Mouse (Mus musculus) retina, embryonic 14.5 days (tissue): ENCODE measurements at regions not wholly inside any gene's neighbourhood (a gene's known extent, or its start where the extent isn't known, plus 50 kb on each side); places are given as distances from the start of the nearest gene placed in this dataset.

Source experiments
- DNase-seq: peaks from one replicate; pipeline ENCODE4 v3.0.0-alpha.2; 2015; ENCODE audit warnings: low spot score

DNA sequence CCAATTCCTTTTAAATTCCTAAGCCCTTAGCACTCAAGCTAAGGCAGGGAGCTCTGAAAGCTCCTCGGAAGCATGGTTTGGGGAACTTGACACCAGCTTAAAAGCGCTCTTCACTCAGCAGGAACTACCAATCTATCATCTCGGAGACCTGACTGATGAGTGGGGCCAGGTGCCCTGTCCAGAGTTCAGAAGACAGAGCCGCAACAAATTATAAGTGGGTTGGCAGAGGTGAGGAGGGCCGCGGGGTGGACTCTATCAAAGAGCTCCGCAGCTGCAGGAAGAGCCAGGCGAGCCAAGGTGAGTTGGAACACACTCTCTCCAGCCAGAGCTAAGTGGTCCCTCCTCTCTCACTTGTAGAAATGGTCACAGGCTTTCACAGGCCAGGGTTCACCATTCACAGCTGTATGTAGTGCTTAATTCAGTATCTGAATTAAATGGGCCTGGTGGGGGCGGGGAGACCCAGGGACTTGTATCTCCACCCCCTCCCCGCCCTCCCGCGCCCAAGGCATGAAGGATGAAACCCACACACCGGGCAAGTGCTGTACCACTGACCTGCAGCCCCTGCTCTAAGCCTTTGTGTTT, 180.8 kb downstream of the Stim2 start:
- DNase-seq: no peak

DNA sequence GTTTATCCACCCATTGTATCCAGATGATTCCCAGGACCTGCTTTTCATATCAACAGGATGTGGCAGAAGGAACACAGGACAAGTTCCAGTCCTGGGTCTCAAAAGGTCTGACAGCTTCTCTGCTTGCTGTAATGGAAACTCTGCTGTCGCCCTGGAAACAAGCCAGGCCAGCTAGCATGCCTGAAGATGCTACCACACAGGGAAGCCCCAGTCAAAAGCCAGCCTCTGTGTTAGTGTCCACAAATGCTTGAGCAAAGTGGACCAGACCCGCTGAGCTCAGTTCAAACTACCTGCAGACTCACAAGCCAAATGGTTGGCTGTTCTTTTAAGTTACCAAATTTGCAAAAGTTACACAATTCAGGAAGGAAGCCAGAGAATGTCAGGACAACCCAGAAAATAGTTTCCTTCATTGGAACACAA, 181.9 kb downstream of the Stim2 start:
- peak; percentile 44 for DNase-seq

DNA sequence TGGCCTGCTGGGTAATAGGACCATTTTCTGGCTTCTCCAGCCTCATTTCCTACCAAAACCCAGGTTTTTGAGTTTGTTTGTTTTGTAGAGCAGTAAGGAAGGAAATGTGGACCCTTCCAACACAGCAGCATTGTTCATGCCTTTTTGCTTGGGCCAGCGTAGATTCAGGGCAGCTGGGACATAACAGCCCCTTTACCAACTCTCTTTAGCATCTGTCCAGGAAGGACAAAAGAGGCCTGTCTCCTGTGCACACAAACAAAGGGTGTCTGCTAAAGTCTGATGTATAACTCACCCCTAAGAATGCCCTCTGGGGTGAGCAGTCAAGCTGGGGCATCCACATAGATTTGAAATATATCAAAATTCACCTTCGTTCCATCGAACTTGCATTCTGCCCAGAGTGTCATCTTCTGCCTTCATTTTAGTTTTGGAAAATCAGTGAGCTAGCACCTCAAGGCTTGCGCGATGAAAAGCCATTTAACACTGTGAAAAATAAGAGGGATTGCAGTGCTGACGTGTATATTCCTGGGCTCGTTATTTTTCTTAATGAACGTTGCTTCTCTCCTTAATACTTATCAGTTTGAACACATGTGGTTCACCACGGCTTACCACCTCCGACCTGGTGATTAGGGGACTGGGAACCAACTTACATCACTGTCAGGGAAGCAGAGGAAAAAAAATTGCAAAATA, 182.5 kb downstream of the Stim2 start:
- DNase-seq: peak; percentile 33

DNA sequence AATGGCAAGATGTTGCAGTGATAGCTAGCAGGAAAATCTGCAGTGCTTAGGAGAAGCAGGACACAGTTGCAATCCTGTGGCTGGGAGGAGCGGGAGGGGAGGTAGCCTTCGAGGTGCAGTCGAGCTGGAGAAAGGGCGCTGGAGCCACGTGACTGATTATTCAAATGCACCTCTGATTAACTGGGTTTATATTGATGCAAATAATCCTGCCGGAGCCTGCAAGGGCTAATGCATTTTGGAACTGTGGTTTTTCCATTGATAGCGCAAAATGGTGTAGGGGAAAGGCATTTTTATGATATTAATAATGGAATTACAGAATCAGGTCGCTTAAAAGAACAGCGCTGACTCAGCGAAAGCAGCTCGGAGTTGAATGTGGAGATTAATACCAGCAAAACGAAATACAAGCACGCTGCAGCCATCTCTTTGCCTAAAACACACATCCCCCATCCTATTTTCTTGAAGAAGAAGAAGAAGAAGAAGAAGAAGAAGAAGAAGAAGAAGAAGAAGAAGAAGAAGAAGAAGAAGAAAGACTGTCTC, 183.1 kb downstream of the Stim2 start:
- DNase-seq: peak; percentile 59

DNA sequence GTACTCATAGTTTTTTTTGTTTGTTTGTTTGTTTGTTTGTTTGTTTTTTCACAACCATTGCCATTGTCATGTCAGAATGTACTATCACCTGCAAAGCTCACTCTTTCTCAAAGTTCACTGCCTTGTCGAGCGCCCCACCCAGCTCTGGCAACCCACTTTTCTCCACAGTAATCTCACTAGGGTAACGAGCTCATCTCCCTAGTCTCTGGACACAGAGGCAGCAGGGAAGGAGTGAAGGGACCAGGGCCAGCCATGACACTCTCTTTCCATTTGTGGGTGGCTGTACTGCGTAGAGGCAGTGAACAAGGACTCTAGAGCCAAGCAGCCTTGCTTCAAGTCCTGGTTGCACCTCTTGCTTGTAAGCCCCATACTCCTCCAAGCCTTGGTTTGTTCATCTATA, 184.5 kb downstream of the Stim2 start:
- DNase-seq: no peak

DNA sequence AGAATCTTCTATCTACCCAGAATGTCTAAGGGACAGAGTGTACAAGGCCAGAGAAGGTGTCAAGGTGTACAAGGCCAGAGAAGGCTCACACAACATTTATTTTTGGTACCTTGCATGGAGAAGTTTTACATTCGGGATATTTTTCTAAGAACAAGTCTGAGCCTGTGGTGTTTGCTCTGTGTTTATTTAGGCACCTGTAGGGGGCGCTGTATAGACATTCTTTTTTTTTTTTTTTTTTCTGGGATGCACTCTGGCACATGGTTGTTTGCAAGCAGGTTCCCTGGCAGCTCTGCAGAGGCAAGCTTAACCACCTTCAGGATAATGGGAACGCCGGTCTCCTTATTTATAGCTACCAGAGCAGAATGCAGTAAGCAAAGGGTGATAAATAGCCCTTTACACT, 187.4 kb downstream of the Stim2 start:
- peak; percentile 31 for DNase-seq

DNA sequence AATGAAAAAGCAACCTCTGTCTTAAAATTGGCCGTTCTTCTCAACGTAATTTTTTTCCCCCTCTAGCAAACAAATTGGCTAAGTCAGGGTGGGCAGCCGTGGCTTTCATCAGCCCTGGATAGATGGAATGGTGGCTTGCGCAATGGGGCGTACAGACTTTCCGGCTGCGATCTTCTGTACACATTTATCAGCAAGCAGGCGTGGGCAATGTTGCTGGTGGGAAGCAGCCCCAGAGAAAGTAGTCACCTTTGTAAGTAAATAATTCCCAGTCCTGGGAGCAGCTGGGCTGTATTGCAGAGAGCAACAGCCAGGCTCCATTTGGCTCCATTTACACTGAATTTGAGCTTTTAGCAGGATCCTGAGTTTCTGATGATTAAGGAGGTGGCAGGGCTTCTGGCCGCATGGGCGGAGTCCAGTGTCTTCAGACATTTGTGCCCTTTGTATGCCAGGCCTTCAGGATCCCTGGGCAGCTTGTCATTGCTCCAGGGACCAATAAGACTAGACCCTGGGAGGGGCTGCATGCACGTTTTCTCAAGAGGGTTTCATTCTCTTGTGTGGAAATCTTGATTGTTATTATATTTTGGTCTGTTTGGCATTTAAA, 187.9 kb downstream of the Stim2 start:
- DNase-seq: peak; percentile 16

DNA sequence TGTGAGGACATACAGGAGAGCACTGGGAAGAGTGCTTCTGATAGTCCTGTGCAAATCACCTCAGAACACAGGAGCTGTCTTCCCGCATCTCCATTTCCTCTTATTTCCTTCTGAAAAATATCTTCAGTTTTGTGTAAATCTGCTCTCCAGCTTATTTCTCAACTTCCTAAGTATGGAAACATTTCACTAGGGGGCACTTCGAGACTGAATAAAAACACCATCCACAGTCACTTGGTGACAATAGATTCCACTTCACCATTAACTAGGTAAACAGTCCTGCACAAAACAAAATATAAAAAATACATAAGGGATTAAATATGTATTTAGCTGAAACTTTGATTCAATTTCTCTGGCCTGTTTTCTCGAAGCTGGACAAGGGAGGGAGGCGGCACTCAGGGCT, 193.4 kb downstream of the Stim2 start:
- DNase-seq: peak; percentile 61

DNA sequence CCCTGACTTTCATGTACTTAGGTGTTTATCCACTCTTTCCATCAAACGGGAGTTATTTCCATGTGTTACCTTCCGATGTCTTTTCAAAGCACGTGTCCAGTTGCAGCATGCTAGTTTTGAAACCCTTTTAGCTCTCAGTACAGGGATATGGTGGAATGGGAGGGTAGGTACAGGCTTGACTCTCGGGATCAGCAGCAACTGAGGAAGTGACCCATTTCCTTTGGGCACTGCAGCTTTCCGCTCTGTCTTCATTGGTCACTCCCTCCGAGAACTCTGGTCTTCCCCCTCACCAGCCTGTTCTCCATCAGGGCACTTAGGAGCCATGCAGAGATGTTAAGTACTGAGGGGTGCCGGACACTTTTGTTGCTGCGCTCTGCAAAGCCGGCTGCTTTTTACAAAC, 196.5 kb downstream of the Stim2 start:
- no peak for DNase-seq

DNA sequence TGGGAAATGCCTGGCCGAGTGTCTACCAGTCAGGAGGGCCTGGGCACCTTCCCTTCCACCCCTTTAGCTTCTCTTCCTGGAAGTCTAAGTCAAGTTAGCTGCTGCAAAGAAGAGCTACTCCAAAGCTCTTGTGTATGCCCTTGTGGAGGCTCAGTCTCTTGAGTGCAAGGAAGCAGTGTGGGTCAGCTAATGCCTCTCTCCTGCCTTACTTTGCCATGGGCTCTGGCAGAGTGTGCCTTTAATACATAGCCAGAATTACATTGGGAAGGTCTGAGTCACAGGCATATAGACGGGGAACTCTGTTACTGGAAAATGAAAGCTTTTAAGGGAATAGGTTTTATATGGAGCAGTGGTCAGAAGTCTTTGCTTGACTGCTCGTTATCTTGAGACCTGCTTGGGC, 201.7 kb downstream of the Stim2 start:
- DNase-seq: no peak

DNA sequence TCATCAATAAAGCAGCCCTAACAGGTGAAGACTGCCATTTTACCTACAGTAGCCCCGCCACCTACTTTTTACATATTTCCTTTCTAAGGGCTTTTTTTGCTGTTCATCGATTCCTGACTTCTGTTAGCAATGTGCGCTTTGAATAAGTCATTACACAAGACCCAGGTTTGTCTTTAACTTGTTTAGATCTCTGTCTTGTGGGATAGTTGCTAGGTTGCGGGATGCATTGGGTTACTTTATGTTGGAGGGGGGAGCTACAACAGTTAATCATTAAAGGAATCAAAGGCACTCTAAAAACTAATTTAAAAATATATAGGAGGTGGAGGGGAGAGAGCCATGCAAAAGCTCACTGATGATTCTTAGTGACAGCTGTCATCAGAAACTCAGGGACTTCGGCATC, 202.3 kb downstream of the Stim2 start:
- no peak for DNase-seq

DNA sequence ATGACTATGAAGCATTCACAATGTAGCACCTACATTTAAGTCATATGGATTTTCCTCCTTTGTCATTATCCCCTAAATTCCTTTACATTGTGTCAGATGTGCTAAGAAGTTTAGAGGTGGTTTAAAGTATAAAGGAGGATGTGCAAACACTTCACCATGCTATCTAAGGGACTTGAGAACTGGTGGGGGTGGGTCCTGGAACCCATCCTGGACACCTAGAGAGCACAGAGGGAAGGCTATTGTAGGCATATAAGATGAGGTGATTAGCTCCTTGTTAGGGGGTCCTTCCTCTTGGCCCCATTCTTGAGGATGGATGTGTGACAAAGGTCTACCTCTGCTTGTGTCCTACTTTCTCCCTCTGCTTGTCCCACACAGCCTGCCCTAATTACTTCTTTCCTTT, 213.2 kb downstream of the Stim2 start:
- peak; percentile 27 for DNase-seq

DNA sequence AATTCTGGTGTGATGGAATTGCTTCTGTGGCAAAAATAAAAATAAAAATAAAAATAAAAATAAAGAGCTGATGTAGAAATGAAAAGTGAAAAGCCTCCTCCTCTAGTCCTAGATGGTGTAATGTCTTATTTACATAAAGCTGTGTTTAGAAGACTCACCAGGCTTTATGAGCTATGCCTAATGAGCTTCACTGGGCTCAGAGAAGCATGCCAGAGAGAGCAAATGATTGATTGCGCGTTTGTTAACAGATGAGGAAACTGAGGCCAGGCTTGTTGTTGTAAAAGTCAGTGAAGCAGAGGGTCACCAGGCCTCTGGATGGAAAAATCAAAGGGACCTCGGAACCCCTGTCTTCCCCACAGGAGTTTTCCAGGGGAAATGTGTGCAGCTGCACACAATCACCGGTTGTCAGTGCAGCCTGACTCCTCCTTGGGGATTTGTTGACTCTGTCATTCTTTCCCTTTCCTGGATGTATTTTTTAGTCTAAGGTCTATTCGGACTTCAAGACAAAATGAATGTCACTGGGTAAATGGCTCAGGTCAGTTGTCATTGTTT, 213.8 kb downstream of the Stim2 start:
- DNase-seq: no peak

DNA sequence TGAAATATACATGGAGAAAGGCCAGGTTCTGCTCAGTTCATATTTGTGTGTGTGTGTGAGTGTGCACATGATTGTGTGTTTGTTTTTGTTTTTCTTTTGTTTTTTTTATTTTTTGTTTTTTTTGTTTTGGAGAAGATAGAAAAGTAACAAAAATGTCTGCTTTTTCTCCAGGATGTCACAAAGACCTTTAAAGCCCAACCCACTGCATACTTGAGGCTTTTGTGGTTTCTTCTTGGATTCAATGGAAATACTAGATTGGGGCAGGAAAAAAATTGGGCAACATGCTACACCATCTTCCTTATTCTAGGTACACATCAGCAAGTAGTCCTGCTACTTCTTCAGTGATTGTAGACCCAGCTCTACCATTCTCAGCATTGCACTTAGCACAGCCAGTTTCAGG, 226.7 kb downstream of the Stim2 start:
- no peak for DNase-seq

DNA sequence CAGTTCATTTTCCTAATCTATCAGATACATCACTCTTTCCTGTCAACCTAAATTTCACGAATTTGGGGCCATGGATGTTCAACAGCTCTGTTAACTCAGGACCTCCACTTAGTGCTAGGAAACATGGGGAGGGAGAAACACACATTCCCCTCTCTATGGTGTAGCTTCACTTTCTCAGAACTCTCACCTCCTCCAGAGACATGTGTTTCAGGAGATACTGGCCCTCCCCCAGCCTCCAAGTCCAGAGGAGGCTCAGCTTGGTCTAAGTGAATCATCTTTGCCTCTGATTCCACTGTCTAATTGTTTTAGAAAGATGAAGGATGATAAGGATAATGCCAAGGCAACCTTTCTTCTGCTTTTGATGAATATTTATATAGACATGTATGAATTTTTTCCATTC, 236.3 kb downstream of the Stim2 start:
- no peak for DNase-seq

DNA sequence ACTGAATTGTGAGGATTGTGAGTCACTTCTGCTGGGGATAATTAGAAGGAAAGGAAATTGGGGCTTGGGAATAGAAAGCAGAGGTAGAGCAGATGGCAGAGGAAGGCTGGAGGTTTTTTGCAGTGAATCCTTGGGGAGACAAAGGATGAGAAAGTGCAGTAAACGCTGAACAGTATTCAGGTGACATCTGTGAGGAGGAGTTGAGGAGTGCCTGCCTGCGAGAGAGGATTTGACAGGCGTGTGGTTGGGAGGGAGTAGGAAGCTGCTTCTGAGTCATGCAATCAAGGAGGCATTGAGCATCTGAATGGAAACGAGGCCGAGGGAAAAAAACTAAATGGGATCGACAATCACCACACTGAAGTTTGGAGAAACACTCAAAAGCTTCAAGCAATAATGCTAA, 236.9 kb downstream of the Stim2 start:
- peak; percentile 1 for DNase-seq

DNA sequence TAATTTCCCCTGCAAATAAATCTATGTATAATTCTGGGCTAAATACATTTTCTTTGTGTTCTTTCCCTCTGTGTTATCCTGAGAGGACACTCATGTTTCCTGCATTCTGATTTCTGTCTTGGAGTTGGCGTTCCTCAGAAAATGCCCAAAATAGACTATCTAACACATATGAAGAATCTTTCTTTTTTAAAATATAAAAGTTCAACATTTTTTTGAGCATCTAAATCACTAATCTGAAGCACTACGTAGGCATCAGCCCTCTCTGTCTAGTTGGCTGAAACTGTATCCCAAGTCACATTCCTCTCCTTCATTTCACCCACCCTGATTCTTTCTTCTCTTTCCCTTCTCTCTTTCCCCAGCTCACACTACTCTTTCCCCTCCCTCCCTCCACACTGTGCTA, 238.9 kb downstream of the Stim2 start:
- DNase-seq: no peak

DNA sequence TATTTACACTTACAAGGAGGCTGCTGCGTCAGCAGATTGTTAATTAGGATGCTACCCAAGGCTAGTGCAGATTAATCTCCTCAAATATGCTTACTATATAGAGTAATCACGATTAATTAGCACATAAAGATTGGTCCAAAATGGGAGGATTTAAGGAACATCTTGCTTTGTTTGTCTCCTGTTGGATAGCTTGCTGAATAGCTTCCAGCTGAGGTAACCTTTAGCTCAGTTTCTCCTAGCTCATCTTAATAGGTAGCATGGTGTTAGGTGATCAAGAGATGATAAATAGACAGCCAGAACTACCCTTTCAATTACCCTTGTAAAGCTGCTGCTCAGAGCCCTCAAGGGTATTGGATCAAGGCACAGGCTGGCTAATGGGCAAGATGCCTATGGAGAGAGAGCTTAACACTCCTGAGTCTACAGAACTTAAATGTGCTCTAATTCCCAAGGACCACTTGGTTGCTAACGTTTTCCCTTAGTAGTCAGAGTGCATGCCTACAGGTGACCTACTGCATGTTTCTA, 240.4 kb downstream of the Stim2 start:
- no peak for DNase-seq

DNA sequence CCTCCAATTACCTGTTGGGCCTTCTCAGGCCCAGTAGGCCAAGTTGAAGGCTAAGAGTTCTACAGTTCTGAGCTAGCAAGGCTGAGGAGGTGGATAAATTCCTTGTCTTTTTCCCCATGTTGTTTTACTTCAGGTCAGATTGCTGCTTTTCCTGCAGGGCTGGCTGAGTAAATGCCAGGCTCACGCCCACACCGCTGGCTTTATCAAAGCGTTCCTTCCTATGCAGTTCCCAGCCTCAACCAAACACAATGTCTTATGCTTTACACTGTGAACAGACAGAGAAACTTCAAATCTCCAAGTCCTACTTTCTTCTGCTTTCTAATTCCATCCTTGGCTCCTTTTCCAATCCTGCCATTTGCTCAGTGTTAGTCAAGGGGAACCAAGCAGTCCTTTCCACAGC, 241.3 kb downstream of the Stim2 start:
- DNase-seq: no peak

DNA sequence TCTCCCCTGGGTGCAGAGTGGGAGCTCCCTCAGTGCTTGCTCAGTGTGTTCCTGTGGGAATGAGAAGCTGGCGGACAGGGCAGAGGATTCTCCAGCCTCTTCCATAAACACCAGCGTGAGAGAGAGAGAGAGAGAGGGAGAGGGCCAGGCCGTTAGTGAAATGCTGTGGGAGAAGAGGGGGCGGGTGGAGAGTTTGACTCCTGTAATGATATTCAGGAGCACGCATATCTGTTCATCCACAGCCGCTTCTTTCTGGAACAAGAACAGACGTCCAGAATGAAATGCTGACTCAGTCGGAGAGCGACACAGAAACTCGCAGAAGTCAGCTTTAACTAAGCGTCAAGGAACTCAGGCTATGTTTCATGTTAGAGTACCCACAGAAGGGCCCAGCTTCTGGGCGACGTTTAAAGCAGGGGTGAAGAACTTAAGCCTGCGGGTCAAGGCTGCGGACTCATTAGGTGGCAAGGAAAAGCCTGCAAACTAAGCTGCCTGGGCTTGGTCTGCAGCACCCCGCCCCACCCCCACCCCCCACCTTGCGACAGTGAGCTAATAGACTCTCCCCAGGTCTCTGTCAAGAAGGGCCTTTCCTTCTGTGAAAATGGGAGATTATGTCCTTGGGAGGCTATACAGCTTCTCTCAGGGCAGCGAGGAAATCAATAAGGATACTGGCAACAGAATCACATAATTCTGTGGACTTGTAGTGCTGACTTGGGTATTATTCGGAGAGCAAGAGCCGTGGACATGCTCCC, 243.0 kb downstream of the Stim2 start:
- no peak for DNase-seq

DNA sequence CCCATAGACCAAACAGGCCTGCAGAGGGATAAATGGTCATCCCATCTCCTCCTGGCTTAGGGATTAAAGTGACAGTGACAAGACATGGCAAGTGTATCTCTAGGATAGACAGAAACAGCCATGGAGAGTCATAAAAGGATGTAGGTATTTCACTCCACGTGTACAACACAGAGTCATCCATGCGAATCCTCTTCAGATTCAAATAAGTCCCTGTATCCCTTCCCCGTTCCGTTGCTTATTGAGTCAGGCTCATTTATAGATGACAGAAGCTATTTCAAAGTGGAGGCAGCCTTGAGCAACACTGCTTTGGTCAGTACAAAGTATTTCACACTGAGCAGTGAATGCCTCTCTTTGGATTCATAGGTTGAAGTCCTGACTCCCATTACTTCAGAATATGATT, 243.8 kb downstream of the Stim2 start:
- no peak for DNase-seq

DNA sequence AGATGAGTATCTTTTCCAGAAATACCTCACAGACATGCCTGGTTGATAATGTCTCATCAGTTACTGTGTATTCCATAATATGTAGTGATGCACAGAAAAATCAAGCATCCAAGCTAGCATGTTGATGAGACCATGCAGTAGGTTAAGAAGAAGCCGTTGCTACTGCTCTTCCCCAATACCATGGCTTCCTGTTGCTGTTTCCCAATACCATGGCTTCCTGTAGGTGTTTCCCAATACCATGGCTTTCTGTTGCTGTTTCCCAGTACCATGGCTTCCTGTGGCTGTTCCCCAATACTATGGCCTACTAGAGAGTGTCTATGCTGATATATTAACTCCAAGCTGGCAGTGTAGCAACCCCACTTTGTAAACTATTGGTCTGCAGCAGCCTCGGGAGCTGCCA, 253.7 kb downstream of the Stim2 start:
- no peak for DNase-seq
